Mouse (Mus musculus) cerebellum, adult 2 months (tissue): Measurements from ENCODE around the gene Hoxa7. TPM values are rescaled to one million over a fixed set of nuclear protein-coding genes. Genes with fewer than 3 reads are reported as not detected.
A peak's percentile ranks its signal among the peaks of the same experiment; 100 is the strongest.

Source experiments
- DNase-seq, 2 experiments: peaks; one replicate each; pipeline ENCODE4 v3.0.0; 2021
- H3K27ac ChIP-seq: fragments of 200-500 bp; 2 replicates; pipeline ENCODE4 v1.5.1; 2012; ENCODE audit warnings: low read length, control low read depth, inconsistent platforms; ENCODE audit not compliant: insufficient read depth
- H3K27me3 ChIP-seq: fragments of 200-500 bp; 2 replicates; pipeline ENCODE4 v1.6.1; 2012; ENCODE audit warnings: inconsistent platforms, mild to moderate bottlenecking, low read length, moderate library complexity; ENCODE audit not compliant: control insufficient read depth, insufficient read depth
- H3K4me1 ChIP-seq: fragments of 200-500 bp; 2 replicates; pipeline ENCODE4 v1.6.1; 2011; ENCODE audit warnings: low read length; ENCODE audit not compliant: control insufficient read depth, insufficient read depth
- H3K4me3 ChIP-seq: fragments of 200-500 bp; replicated peaks from 2 replicates; pipeline ENCODE3; 2011; ENCODE audit warnings: mild to moderate bottlenecking, low read depth, low read length, control low read depth; ENCODE audit not compliant: insufficient read depth
- CTCF ChIP-seq: fragments of 200-500 bp; IDR thresholded peaks from 2 replicates; pipeline ENCODE4 v1.5.1; 2011; ENCODE audit warnings: low read depth, mild to moderate bottlenecking, control low read depth, low read length, moderate library complexity, borderline replicate concordance; ENCODE audit not compliant: insufficient read depth
- POLR2A ChIP-seq: fragments of 200-500 bp; IDR thresholded peaks from 2 replicates; pipeline ENCODE4 v1.6.1; 2011; ENCODE audit warnings: low read length, control low read depth, borderline replicate concordance; ENCODE audit not compliant: insufficient read depth
- WGBS: fragments of 180-500 bp; shearing (Covaris S2); methylation state at CpG from one replicate; pipeline ENCODE4 v1.1.7; 2018; 5-methylcytosine and 5-hydroxymethylcytosine counted together
- polyA plus RNA-seq: library from polyadenylated mRNA; depleted of rRNA; stranded (reverse); fragments of >200 nt; gene quantifications from 2 replicates; pipeline ENCODE4 v1.2.3, GENCODE M21; 2012

Hoxa7 gene
- polyA plus RNA-seq, 1 experiment, result 0.07 TPM

- Histone ChIP-seq H3K4me1 (no peaks in the 10 kb centered on the region), H3K27me3 (peaks cover 21% of the 10 kb centered on the region; the same call in 1 of the 2 replicates), H3K4me3 (no peak within 1 kb of the TSS), H3K27ac (no peak within 1 kb of the TSS)
- no peak for DNase-seq
- TF ChIP-seq POLR2A (no peak), CTCF (no peak)
- WGBS, result 3% methylated on average over 20 of the region's 20 CpGs
Observed at GRCm38 (mm10) chr6:52245757-52246142, 24.1 kb upstream of the Hoxa7 start, which contains the start of gene Hoxa11. Gene Hoxa11, minus strand, starts transcription at chr6:52245810.

GRCm38 (mm10) chr6:52245040-52245756, 23.5 kb upstream of the Hoxa7 start:
- Histone ChIP-seq H3K4me3 (no peak overlapping the region), H3K27ac (no peak overlapping the region), H3K4me1 (no peaks in the 10 kb centered on the region), H3K27me3 (peaks cover 23% of the 10 kb centered on the region; the same call in 1 of the 2 replicates)
- WGBS, result 2% methylated on average over 71 of the region's 71 CpGs
- TF ChIP-seq CTCF (no peak), POLR2A (no peak)
- peak in 1 of 2 experiments; percentile 13 for DNase-seq

GRCm38 (mm10) chr6:52244471-52245039, 22.9 kb upstream of the Hoxa7 start:
- TF ChIP-seq CTCF (no peak), POLR2A (no peak)
- Histone ChIP-seq H3K4me3 (no peak overlapping the region), H3K4me1 (no peaks in the 10 kb centered on the region), H3K27ac (no peak overlapping the region), H3K27me3 (peaks cover 24% of the 10 kb centered on the region; the same call in 1 of the 2 replicates)
- 4% methylated on average over 23 of the region's 23 CpGs for WGBS
- peak in 1 of 2 experiments; percentile 8 for DNase-seq

- peak in 1 of 2 experiments; percentile 4 for DNase-seq
- TF ChIP-seq POLR2A, result no peak
- TF ChIP-seq CTCF, result no peak
Observed at GRCm38 (mm10) chr6:52243681-52244121, 22.0 kb upstream of the Hoxa7 start.

GRCm38 (mm10) chr6:52242801-52243332, 21.2 kb upstream of the Hoxa7 start:
- no peak overlapping the region for H3K4me3 ChIP-seq
- no peak overlapping the region for H3K27ac ChIP-seq
- H3K27me3 ChIP-seq, result peaks cover 24% of the 10 kb centered on the region; the same call in 1 of the 2 replicates
- TF ChIP-seq CTCF (no peak), POLR2A (no peak)
- WGBS, result 6% methylated on average over 4 of the region's 4 CpGs
- peak in 1 of 2 experiments; percentile 3 for DNase-seq
- H3K4me1 ChIP-seq, result no peaks in the 10 kb centered on the region

More at GRCm38 (mm10) chr6:52243681-52244121, 22.0 kb upstream of the Hoxa7 start:
- Histone ChIP-seq H3K27me3 (peaks cover 23% of the 10 kb centered on the region; the same call in 1 of the 2 replicates), H3K4me3 (no peak overlapping the region), H3K4me1 (no peaks in the 10 kb centered on the region), H3K27ac (no peak overlapping the region)
- 4% methylated on average over 12 of the region's 12 CpGs for WGBS

- H3K4me1 ChIP-seq, result no peaks in the 10 kb centered on the region
- peaks cover 25% of the 10 kb centered on the region; the same call in 1 of the 2 replicates for H3K27me3 ChIP-seq
- no peak overlapping the region for H3K4me3 ChIP-seq
- 9% methylated on average over 9 of the region's 9 CpGs for WGBS
- DNase-seq, result no peak
- no peak for TF ChIP-seq POLR2A
- H3K27ac ChIP-seq, result no peak overlapping the region
Observed at GRCm38 (mm10) chr6:52241001-52241621, 19.5 kb upstream of the Hoxa7 start.

- TF ChIP-seq POLR2A, result no peak
- TF ChIP-seq CTCF, result no peak
- WGBS, result 2% methylated on average over 35 of the region's 35 CpGs
- Histone ChIP-seq H3K4me1 (no peaks in the 10 kb centered on the region), H3K27ac (no peak within 1 kb of the TSS), H3K27me3 (peaks cover 24% of the 10 kb centered on the region; the same call in 1 of the 2 replicates), H3K4me3 (no peak within 1 kb of the TSS)
- peak in 1 of 2 experiments; percentile 30 for DNase-seq
Observed at GRCm38 (mm10) chr6:52240389-52241000, 18.8 kb upstream of the Hoxa7 start, which contains the start of gene Hoxa10. Gene Hoxa10, minus strand, starts transcription at chr6:52240854.
